Mouse (Mus musculus) hindbrain, embryonic 13.5 days (tissue): Measurements from ENCODE around the gene Gm13277. TPM values are rescaled to one million over a fixed set of nuclear protein-coding genes. Genes with fewer than 3 reads are reported as not detected.
A peak's percentile ranks its signal among the peaks of the same experiment; 100 is the strongest.
"Not testable (repeated sequence)": the region's sequence is repeated elsewhere in the genome, so short reads cannot be mapped to it uniquely, and the experiment has no call there.

Source experiments
- ATAC-seq: fragments of 200-750 bp; cut with Nextera tagmentation; 2 replicates; pipeline ENCODE4 v1.8.0; 2017; ENCODE audit warnings: moderate TSS enrichment; ENCODE audit not compliant: low FRiP score
- H3K27ac ChIP-seq: fragments of 300-500 bp; sonication (generic); 2 replicates; pipeline ENCODE4 v1.5.1; 2015; ENCODE audit warnings: inconsistent platforms, mild to moderate bottlenecking, moderate library complexity
- H3K27me3 ChIP-seq: fragments of 300-500 bp; sonication (generic); 2 replicates; pipeline ENCODE4 v1.6.1; 2015; ENCODE audit warnings: mild to moderate bottlenecking, inconsistent platforms
- H3K36me3 ChIP-seq: fragments of 300-500 bp; sonication (generic); 2 replicates; pipeline ENCODE4 v1.6.1; 2015; ENCODE audit warnings: mild to moderate bottlenecking, inconsistent platforms
- H3K4me1 ChIP-seq: fragments of 300-500 bp; sonication (generic); replicated peaks from 2 replicates; pipeline ENCODE4 v1.6.1; 2015; ENCODE audit warnings: inconsistent platforms
- H3K4me2 ChIP-seq: fragments of 300-500 bp; sonication (generic); 2 replicates; pipeline ENCODE4 v1.6.1; 2015; ENCODE audit warnings: inconsistent platforms, mild to moderate bottlenecking, moderate library complexity
- H3K4me3 ChIP-seq: fragments of 300-500 bp; sonication (generic); 2 replicates; pipeline ENCODE4 v1.5.1; 2015; ENCODE audit warnings: mild to moderate bottlenecking, inconsistent platforms
- H3K9ac ChIP-seq: fragments of 300-500 bp; sonication (generic); 2 replicates; pipeline ENCODE4 v1.6.1; 2015; ENCODE audit warnings: mild to moderate bottlenecking, inconsistent platforms
- H3K9me3 ChIP-seq: fragments of 300-500 bp; sonication (generic); 2 replicates; pipeline ENCODE4 v1.6.1; 2016; ENCODE audit warnings: inconsistent platforms
- WGBS: fragments of 180-500 bp; shearing (Covaris S2); methylation state at CpG from one replicate; pipeline ENCODE4 v1.1.7; 2015; 5-methylcytosine and 5-hydroxymethylcytosine counted together
- polyA plus RNA-seq: library from polyadenylated mRNA; unstranded; fragments of >200 nt; fragmentation: Nextera tagmentation; extraction: Ambion mirVana; gene quantifications from 2 replicates; pipeline ENCODE4 v1.2.1, GENCODE M21; 2015

Gm13277 gene
- polyA plus RNA-seq, 1 experiment from 2014 or later: not detected

- H3K9me3 ChIP-seq, H3K36me3 ChIP-seq, H3K4me2 ChIP-seq, ATAC-seq, H3K27me3 ChIP-seq, H3K4me3 ChIP-seq, H3K4me1 ChIP-seq, H3K27ac ChIP-seq, H3K9ac ChIP-seq: not testable (repeated sequence)
- 70% methylated on average over 6 of the region's 8 CpGs for WGBS
Measured at GRCm38 (mm10) chr4:88761776-88762175, 26.7 kb upstream of the Gm13277 start.

GRCm38 (mm10) chr4:88762341-88762740 lies 26.1 kb upstream of the Gm13277 start:
- H3K4me1 ChIP-seq, H3K27ac ChIP-seq, H3K27me3 ChIP-seq, H3K36me3 ChIP-seq, ATAC-seq, H3K9ac ChIP-seq, H3K4me2 ChIP-seq, H3K4me3 ChIP-seq, H3K9me3 ChIP-seq: not testable (repeated sequence)
- 60% methylated on average over 9 of the region's 9 CpGs for WGBS

GRCm38 (mm10) chr4:88763384-88764018 lies 24.9 kb upstream of the Gm13277 start:
- not testable (repeated sequence) for H3K9me3 ChIP-seq, H3K4me1 ChIP-seq, H3K9ac ChIP-seq, H3K27me3 ChIP-seq, ATAC-seq, H3K27ac ChIP-seq, H3K36me3 ChIP-seq
- Histone ChIP-seq H3K4me3 (peak overlapping the region; percentile 36), H3K4me2 (peak overlapping the region; percentile 59)
- WGBS: 2% methylated on average over 38 of the region's 42 CpGs

DNA sequence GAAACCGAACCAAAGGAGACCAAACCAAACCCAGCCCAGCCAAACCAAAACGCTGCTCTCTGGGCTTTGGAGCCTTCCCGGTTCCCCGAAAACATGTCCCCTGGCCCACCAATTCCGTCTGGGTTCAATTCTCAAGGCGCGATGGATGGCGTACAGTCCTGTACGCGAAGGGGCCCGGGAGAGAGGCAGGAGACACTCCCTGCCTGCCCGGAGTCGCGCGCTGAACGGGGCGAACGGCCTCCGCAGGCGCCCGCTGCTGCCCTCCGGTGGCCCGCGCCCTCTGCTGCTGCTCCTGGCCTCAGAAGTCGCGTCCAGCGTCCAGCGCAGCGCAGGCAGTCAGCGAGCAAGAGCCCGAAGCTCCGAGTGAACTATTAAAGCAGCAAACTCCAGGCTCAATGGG lies 14.9 kb upstream of the Gm13277 start, which contains the start of gene Gm13290:
TSS of gene Gm13290 (plus strand) at position 301 of the 400 bp plus-strand sequence.
- H3K27ac ChIP-seq, H3K4me2 ChIP-seq, ATAC-seq, H3K27me3 ChIP-seq, H3K4me3 ChIP-seq, H3K9me3 ChIP-seq, H3K9ac ChIP-seq, H3K4me1 ChIP-seq, H3K36me3 ChIP-seq: not testable (repeated sequence)
- WGBS: no CpG with 5 or more reads among the region's 32 CpGs

- not testable (repeated sequence) for H3K9ac ChIP-seq, H3K36me3 ChIP-seq, ATAC-seq, H3K27ac ChIP-seq, H3K9me3 ChIP-seq, H3K4me2 ChIP-seq, H3K27me3 ChIP-seq, H3K4me3 ChIP-seq, H3K4me1 ChIP-seq
- WGBS: no CpG with 5 or more reads among the region's 29 CpGs
Measured at GRCm38 (mm10) chr4:88776622-88777021, 11.8 kb upstream of the Gm13277 start, which contains the start of gene Gm13289. Gene Gm13289 (plus strand): TSS chr4:88776922.

- H3K27ac ChIP-seq, H3K9ac ChIP-seq, H3K27me3 ChIP-seq, H3K4me3 ChIP-seq, H3K9me3 ChIP-seq, H3K36me3 ChIP-seq, ATAC-seq, H3K4me1 ChIP-seq, H3K4me2 ChIP-seq: not testable (repeated sequence)
- WGBS: no CpG with 5 or more reads among the region's 29 CpGs
Measured at GRCm38 (mm10) chr4:88779550-88779949, 8.9 kb upstream of the Gm13277 start, which contains the start of gene Gm13272. Gene Gm13272 (plus strand): TSS chr4:88779850.

DNA sequence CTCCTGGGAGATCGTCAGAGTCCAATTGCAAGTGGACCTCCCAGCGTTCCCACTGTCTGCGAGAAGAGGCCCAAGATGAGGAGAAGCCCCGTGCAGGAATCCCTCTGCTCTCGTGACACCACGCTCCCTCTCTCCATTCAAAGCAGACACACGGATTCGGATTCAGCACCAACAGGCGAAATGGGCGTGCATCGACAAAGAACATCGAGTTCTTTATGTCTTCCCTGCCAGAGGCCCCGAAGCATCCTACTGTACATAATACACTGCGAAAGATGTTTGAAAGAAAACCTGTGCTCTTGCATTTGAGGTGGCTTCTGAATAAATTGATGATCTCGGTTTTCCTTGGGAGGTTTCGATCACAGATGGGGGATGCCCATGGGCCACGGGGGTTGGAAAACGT lies 8.1 kb upstream of the Gm13277 start:
- H3K27ac ChIP-seq, H3K27me3 ChIP-seq, H3K4me3 ChIP-seq, ATAC-seq, H3K9me3 ChIP-seq, H3K36me3 ChIP-seq, H3K4me2 ChIP-seq, H3K9ac ChIP-seq, H3K4me1 ChIP-seq: not testable (repeated sequence)
- 55% methylated on average over 16 of the region's 18 CpGs for WGBS

DNA sequence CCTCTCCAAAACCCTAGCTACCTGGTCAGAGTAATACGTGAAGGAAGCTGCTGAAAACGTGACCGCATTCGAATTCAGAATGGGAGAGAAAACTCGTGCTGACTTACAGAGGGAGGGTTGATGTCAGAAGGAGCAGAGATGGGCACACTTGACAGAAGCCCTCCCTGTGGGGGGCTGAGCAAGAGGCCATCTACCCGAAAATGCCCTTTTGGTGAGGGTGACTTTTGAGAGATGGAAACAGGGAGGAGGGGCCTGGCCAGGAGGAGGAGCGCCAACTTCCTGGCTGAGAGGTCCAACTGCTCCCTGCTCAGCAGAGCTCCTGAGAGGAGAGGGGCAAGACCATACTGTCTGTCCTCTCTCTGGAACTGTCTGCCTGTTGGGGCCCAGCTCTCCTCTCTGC lies 6.6 kb upstream of the Gm13277 start, which contains the start of gene Ifnz:
TSS of gene Ifnz (plus strand) at position 301 of the 400 bp plus-strand sequence.
- H3K9ac ChIP-seq, H3K9me3 ChIP-seq, H3K27me3 ChIP-seq, H3K27ac ChIP-seq, H3K4me1 ChIP-seq, ATAC-seq, H3K36me3 ChIP-seq: not testable (repeated sequence)
- Histone ChIP-seq H3K4me2 (peak within 1 kb of the TSS; percentile 39), H3K4me3 (peak within 1 kb of the TSS; percentile 20)
- 16% methylated on average over 5 of the region's 7 CpGs for WGBS

- not testable (repeated sequence) for H3K36me3 ChIP-seq, H3K9me3 ChIP-seq, H3K9ac ChIP-seq, H3K4me1 ChIP-seq, H3K27ac ChIP-seq, ATAC-seq, H3K27me3 ChIP-seq
- peak overlapping the region; percentile 20 for H3K4me3 ChIP-seq
- H3K4me2 ChIP-seq: peak overlapping the region; percentile 39
- WGBS: 0% methylated on average over 3 of the region's 31 CpGs
Measured at GRCm38 (mm10) chr4:88782335-88782734, 6.1 kb upstream of the Gm13277 start.

GRCm38 (mm10) chr4:88785409-88785808 lies 3.0 kb upstream of the Gm13277 start, which contains the start of gene Gm13276:
Gene Gm13276 (plus strand): TSS chr4:88785709.
- not testable (repeated sequence) for H3K27me3 ChIP-seq, H3K4me3 ChIP-seq, H3K36me3 ChIP-seq, H3K4me2 ChIP-seq, H3K9ac ChIP-seq, H3K4me1 ChIP-seq, H3K9me3 ChIP-seq, ATAC-seq, H3K27ac ChIP-seq
- WGBS: no CpG with 5 or more reads among the region's 27 CpGs

DNA sequence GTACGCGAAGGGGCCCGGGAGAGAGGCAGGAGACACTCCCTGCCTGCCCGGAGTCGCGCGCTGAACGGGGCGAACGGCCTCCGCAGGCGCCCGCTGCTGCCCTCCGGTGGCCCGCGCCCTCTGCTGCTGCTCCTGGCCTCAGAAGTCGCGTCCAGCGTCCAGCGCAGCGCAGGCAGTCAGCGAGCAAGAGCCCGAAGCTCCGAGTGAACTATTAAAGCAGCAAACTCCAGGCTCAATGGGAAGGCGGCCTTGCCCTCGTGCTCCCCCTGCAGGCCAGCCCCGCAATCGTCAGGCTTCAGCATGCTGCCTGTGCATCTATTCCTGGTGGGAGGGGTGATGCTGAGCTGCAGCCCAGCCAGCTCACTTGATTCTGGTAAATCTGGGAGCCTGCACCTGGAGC lies 2.8 kb downstream of the Gm13277 start, which contains the start of gene Gm13278:
TSS of gene Gm13278 (plus strand) at position 301 of the 400 bp plus-strand sequence.
- H3K4me2 ChIP-seq, ATAC-seq, H3K4me3 ChIP-seq, H3K9me3 ChIP-seq, H3K4me1 ChIP-seq, H3K27me3 ChIP-seq, H3K9ac ChIP-seq, H3K27ac ChIP-seq, H3K36me3 ChIP-seq: not testable (repeated sequence)
- WGBS: no CpG with 5 or more reads among the region's 28 CpGs

DNA sequence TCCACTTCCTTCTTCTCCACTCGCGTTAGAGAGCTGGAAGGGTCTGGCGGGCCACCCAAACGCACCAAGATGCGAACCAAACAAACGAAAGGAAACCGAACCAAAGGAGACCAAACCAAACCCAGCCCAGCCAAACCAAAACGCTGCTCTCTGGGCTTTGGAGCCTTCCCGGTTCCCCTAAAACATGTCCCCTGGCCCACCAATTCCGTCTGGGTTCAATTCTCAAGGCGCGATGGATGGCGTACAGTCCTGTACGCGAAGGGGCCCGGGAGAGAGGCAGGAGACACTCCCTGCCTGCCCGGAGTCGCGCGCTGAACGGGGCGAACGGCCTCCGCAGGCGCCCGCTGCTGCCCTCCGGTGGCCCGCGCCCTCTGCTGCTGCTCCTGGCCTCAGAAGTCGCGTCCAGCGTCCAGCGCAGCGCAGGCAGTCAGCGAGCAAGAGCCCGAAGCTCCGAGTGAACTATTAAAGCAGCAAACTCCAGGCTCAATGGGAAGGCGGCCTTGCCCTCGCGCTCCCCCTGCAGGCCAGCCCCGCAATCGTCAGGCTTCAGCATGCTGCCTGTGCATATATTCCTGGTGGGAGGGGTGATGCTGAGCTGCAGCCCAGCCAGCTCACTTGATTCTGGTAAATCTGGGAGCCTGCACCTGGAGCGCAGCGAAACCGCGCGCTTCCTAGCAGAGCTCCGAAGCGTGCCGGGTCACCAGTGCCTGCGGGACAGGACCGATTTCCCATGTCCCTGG lies 5.7 kb downstream of the Gm13277 start, which contains the start of gene Gm13275:
TSS of gene Gm13275 (plus strand) at position 552 of the 740 bp plus-strand sequence.
- not testable (repeated sequence) for H3K9ac ChIP-seq, H3K4me2 ChIP-seq, H3K9me3 ChIP-seq, H3K27me3 ChIP-seq, H3K4me3 ChIP-seq, H3K4me1 ChIP-seq, H3K27ac ChIP-seq, ATAC-seq, H3K36me3 ChIP-seq
- WGBS: under 1% methylated on average over 13 of the region's 52 CpGs
